14 mouse cellular contexts compared by ENCODE assay signal in the genomic region with DNA sequence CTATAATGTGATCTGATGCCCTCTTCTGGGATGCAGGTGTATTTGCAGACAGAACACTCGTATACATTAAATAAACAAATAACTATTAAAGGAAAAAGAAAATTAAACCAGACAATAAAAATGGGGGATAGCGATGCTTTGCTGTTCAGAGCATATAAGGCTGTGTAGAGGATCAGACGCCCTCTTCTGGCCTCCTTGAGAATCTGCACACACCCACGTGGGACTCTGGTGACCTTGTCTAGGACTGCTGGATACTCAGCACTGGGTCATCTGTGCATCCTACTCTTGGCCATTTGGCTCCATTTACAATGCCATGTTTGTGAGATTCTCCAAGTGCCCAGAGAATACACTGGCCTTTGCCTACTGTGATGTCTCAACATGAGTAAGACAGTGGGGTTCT. TPM values are rescaled to one million over a fixed set of nuclear protein-coding genes. Genes with fewer than 3 reads are reported as not detected.
DNase-seq lines count a peak whose midpoint lies in the region; ATAC-seq and TF ChIP-seq lines count a peak whose summit lies in the region.
"Had no signal": no experiment of that assay in that cellular context is flagged by ENCODE, and none has a peak within 500 bp of the region (broad histone marks: within the 10 kb centered on the region; RNA-seq: fewer than 3 reads in every experiment).

No protein-coding gene starts in this region.

- H3K27ac ChIP-seq in gastrocnemius, adult 2 months = no peak overlapping the region
- H3K27ac ChIP-seq in midbrain, postnatal 0 days (ENCODE audit: low read depth, low read length) = no peak overlapping the region
- no peak overlapping the region for H3K27ac ChIP-seq in midbrain, embryonic 10.5 days (replicated peaks)
- H3K27ac ChIP-seq in forebrain, postnatal 0 days (ENCODE audit: low read depth, low read length) = no peak overlapping the region
- H3K27ac ChIP-seq: limb, embryonic 15.5 days had no signal

- H3K9me3 ChIP-seq in midbrain, postnatal 0 days (ENCODE audit: low read length) = no peaks in the 10 kb centered on the region
- H3K9me3 ChIP-seq in midbrain, embryonic 10.5 days (replicated peaks) = no peaks in the 10 kb centered on the region
- no peaks in the 10 kb centered on the region for H3K9me3 ChIP-seq in forebrain, postnatal 0 days (ENCODE audit: low read length)
- H3K9me3 ChIP-seq: limb, embryonic 15.5 days; megakaryocyte, embryonic 14.5 days had no signal

- no peak overlapping the region for H3K9ac ChIP-seq in midbrain, postnatal 0 days (replicated peaks; ENCODE audit: low read length, poor library complexity, severe bottlenecking)
- no peak overlapping the region for H3K9ac ChIP-seq in forebrain, postnatal 0 days
- H3K9ac ChIP-seq: limb, embryonic 15.5 days had no signal

- no peak for ATAC-seq in midbrain, postnatal 0 days (ENCODE audit: low FRiP score)
- no peak for ATAC-seq in forebrain, postnatal 0 days

- H3K4me2 ChIP-seq in midbrain, postnatal 0 days (ENCODE audit: low read depth, low read length, poor library complexity, severe bottlenecking) = no peak overlapping the region
- H3K4me2 ChIP-seq in forebrain, postnatal 0 days (ENCODE audit: low read depth) = no peak overlapping the region
- H3K4me2 ChIP-seq: heart, embryonic 11.5 days; limb, embryonic 15.5 days had no signal

- peaks cover 4% of the 10 kb centered on the region for H3K4me1 ChIP-seq in midbrain, postnatal 0 days (ENCODE audit: insufficient read depth, low read length)
- peaks cover 29% of the 10 kb centered on the region for H3K4me1 ChIP-seq in midbrain, embryonic 10.5 days
- no peaks in the 10 kb centered on the region for H3K4me1 ChIP-seq in forebrain, postnatal 0 days (ENCODE audit: insufficient read depth)

- DNase-seq in gastrocnemius, adult 2 months = no peak
- no peak for DNase-seq in gastrocnemius, adult 18-20 months (ENCODE audit: low spot score)
- no peak for DNase-seq in midbrain, postnatal 0 days (ENCODE audit: low spot score)
- no peak for DNase-seq in midbrain, embryonic 10.5 days (ENCODE audit: low spot score)
- DNase-seq in c-Kit-positive CD71-positive TER-119-positive erythroid progenitor cells, embryonic 14.5 days (ENCODE audit: low spot score) = peak; percentile 49
- DNase-seq in natural killer cell, adult 2 months (ENCODE audit: low spot score in 2 of 2) = no peak
- DNase-seq in left cerebral cortex, postnatal 25 days (ENCODE audit: low spot score in 2 of 2) = no peak
- no peak for DNase-seq in forebrain, postnatal 0 days
- DNase-seq: kidney, adult 8-10 months; layer of hippocampus, postnatal 36 days; thymus, postnatal 14 days had no signal

- H3K27me3 ChIP-seq in midbrain, postnatal 0 days (ENCODE audit: insufficient read depth, low read length) = no peaks in the 10 kb centered on the region
- H3K27me3 ChIP-seq in midbrain, embryonic 10.5 days (ENCODE audit: low read depth, poor library complexity, severe bottlenecking) = no peaks in the 10 kb centered on the region
- no peaks in the 10 kb centered on the region for H3K27me3 ChIP-seq in forebrain, postnatal 0 days (ENCODE audit: insufficient read depth, low read length)
- H3K27me3 ChIP-seq: limb, embryonic 15.5 days; megakaryocyte, embryonic 14.5 days had no signal

- WGBS in midbrain, postnatal 0 days = 30% methylated on average over 4 of the region's 4 CpGs
- 40% methylated on average over 4 of the region's 4 CpGs for WGBS in midbrain, embryonic 10.5 days
- WGBS in forebrain, postnatal 0 days = 40% methylated on average over 4 of the region's 4 CpGs

- intact Hi-C loops in gastrocnemius, adult 2 months (cut with DNase I) = no loop called here
- intact Hi-C loops in left cerebral cortex, postnatal 25 days (cut with DNase I) = no loop called here

- H3K4me3 ChIP-seq in gastrocnemius, adult 2 months = no peak overlapping the region
- H3K4me3 ChIP-seq in midbrain, postnatal 0 days (ENCODE audit: low read depth, low read length) = no peak overlapping the region
- no peak overlapping the region for H3K4me3 ChIP-seq in midbrain, embryonic 10.5 days
- no peak overlapping the region for H3K4me3 ChIP-seq in forebrain, postnatal 0 days (ENCODE audit: low read depth, low read length)
- H3K4me3 ChIP-seq: limb, embryonic 15.5 days; megakaryocyte, embryonic 14.5 days had no signal

- peak; percentile 16; the same call in 1 of the 2 replicates for TF ChIP-seq CTCF in gastrocnemius, adult 2 months (IDR thresholded peaks at IDR 0.05)
- peak; percentile 54 for TF ChIP-seq CTCF in midbrain, postnatal 0 days (IDR thresholded peaks at IDR 0.05)
- TF ChIP-seq CTCF in forebrain, postnatal 0 days (IDR thresholded peaks at IDR 0.05; ENCODE audit: low read depth) = no peak; the same call in 1 of the 2 replicates

- H3K36me3 ChIP-seq in midbrain, postnatal 0 days (ENCODE audit: insufficient read depth, low read length) = no peaks in the 10 kb centered on the region
- H3K36me3 ChIP-seq in midbrain, embryonic 10.5 days = no peaks in the 10 kb centered on the region
- H3K36me3 ChIP-seq in forebrain, postnatal 0 days (ENCODE audit: insufficient read depth) = no peaks in the 10 kb centered on the region
- H3K36me3 ChIP-seq: limb, embryonic 15.5 days had no signal

RNA-seq across cellular contexts. Expression of a gene that starts 28.9 kb away (rescaled TPM):
- 10 to 100 TPM in 1 of 2 experiments, 1 to 10 TPM in 1; 8.1 to 11.9 TPM for total RNA-seq in gastrocnemius, adult 2 months (2021)
- 1 to 10 TPM; 9.6 to 9.7 TPM for total RNA-seq in gastrocnemius, adult 18-20 months (2021)
- total RNA-seq in midbrain, postnatal 0 days (2014; rRNA removed) = 24.7 and 27.9 TPM in 2 replicates
- 103 TPM in 2 replicates for polyA plus RNA-seq in midbrain, postnatal 0 days (2015; fragmentation: Nextera tagmentation; extraction: Ambion mirVana)
- 69.7 and 70.5 TPM in 2 replicates for polyA plus RNA-seq in midbrain, embryonic 10.5 days (2016; fragmentation: Nextera tagmentation; extraction: Ambion mirVana)
- 10 to 100 TPM; 28.4 to 29.4 TPM for total RNA-seq in left cerebral cortex, postnatal 25 days (2021)
- total RNA-seq in forebrain, postnatal 0 days (2014; rRNA removed) = 39.2 and 46.4 TPM in 2 replicates
- polyA plus RNA-seq in forebrain, postnatal 0 days (2015; fragmentation: Nextera tagmentation; extraction: Ambion mirVana) = 105 and 116 TPM in 2 replicates

RNA-seq across cellular contexts. Expression of a gene that starts 45.5 kb away (rescaled TPM):
- under 1 TPM; 0.56 to 0.89 TPM for total RNA-seq in gastrocnemius, adult 2 months (2021)
- total RNA-seq in gastrocnemius, adult 18-20 months (2021) = under 1 TPM; 0.34 to 0.90 TPM
- total RNA-seq in midbrain, postnatal 0 days (2014; rRNA removed) = 4.2 and 5.3 TPM in 2 replicates
- polyA plus RNA-seq in midbrain, postnatal 0 days (2015; fragmentation: Nextera tagmentation; extraction: Ambion mirVana) = 1.7 and 1.8 TPM in 2 replicates
- 18.8 and 20.6 TPM in 2 replicates for polyA plus RNA-seq in midbrain, embryonic 10.5 days (2016; fragmentation: Nextera tagmentation; extraction: Ambion mirVana)
- 1 to 10 TPM in 1 of 2 experiments, under 1 TPM in 1; 0.85 to 1.5 TPM for total RNA-seq in left cerebral cortex, postnatal 25 days (2021)
- total RNA-seq in forebrain, postnatal 0 days (2014; rRNA removed) = 1.9 and 3.9 TPM in 2 replicates
- 1.3 and 1.9 TPM in 2 replicates for polyA plus RNA-seq in forebrain, postnatal 0 days (2015; fragmentation: Nextera tagmentation; extraction: Ambion mirVana)
